In genomic region chr19:36090781-36091180, GRCm38 (mm10) we compare ENCODE assay signal across 9 mouse cellular contexts. TPM values are rescaled to one million over a fixed set of nuclear protein-coding genes. Genes with fewer than 3 reads are reported as not detected.
DNase-seq lines count a peak whose midpoint lies in the region; ATAC-seq and TF ChIP-seq lines count a peak whose summit lies in the region.
"Had no signal": no experiment of that assay in that cellular context is flagged by ENCODE, and none has a peak within 500 bp of the region (broad histone marks: within the 10 kb centered on the region; RNA-seq: fewer than 3 reads in every experiment).

No protein-coding gene starts in this region.

- DNase-seq in heart, adult 2 months, result no peak
- DNase-seq in heart, adult 9 months (ENCODE audit: low spot score in 2 of 2), result no peak
- no peak for DNase-seq in neural tube, embryonic 10.5 days (ENCODE audit: extremely low spot score, low spot score)
- DNase-seq in embryo, embryonic 11 days, result peak; percentile 71
- no peak for DNase-seq in natural killer cell, adult 2 months (ENCODE audit: low spot score in 2 of 2)

- H3K4me3 ChIP-seq in heart, adult 2 months, result no peak overlapping the region
- no peak overlapping the region for H3K4me3 ChIP-seq in neural tube, embryonic 14.5 days (ENCODE audit: low read depth, low read length)
- H3K4me3 ChIP-seq in stomach, embryonic 16.5 days (replicated peaks; ENCODE audit: low read length), result no peak overlapping the region

- TF ChIP-seq CTCF in heart, adult 2 months (IDR thresholded peaks at IDR 0.05), result peak; percentile 78

- H3K9me3 ChIP-seq in neural tube, embryonic 14.5 days (ENCODE audit: control insufficient read depth, low read length), result no peaks in the 10 kb centered on the region
- no peaks in the 10 kb centered on the region for H3K9me3 ChIP-seq in stomach, embryonic 16.5 days (replicated peaks; ENCODE audit: control insufficient read depth, low read length)

- intact Hi-C loops in heart, adult 2 months (cut with DNase I), result loop anchor here (5.0 kb wide), 1 partner anchor 352 kb away; no protein-coding TSS in a partner anchor

- H3K4me2 ChIP-seq in neural tube, embryonic 14.5 days (ENCODE audit: low read depth, low read length), result no peak overlapping the region
- H3K4me2 ChIP-seq in stomach, embryonic 16.5 days (ENCODE audit: low read depth, low read length), result no peak overlapping the region

- TF ChIP-seq POLR2A in heart, adult 2 months (IDR thresholded peaks at IDR 0.05; ENCODE audit: insufficient read depth, low read depth, low read length), result no peak

- 0 out of 2 replicates have a peak, but pooled peaks have one; percentile 34 for ATAC-seq in neural tube, embryonic 14.5 days (ENCODE audit: low read depth)
- ATAC-seq in stomach, embryonic 16.5 days (ENCODE audit: insufficient read depth, low FRiP score), result 0 out of 2 replicates have a peak, but pooled peaks have one; percentile 37
- ATAC-seq in erythroid progenitor cell, adult 5-6 weeks (replicated peaks; ENCODE audit: low FRiP score, poor library complexity, severe bottlenecking), result no peak

- H3K27me3 ChIP-seq in heart, adult 2 months (ENCODE audit: control insufficient read depth, insufficient read depth, low read length), result no peaks in the 10 kb centered on the region
- no peaks in the 10 kb centered on the region for H3K27me3 ChIP-seq in neural tube, embryonic 14.5 days (ENCODE audit: control insufficient read depth, insufficient read depth, low read length)
- H3K27me3 ChIP-seq in stomach, embryonic 16.5 days (ENCODE audit: control insufficient read depth, insufficient read depth, low read length), result no peaks in the 10 kb centered on the region

- H3K79me2 ChIP-seq in heart, adult 2 months (replicated peaks; ENCODE audit: control insufficient read depth, insufficient read depth, low read length), result no peaks in the 10 kb centered on the region

- no peaks in the 10 kb centered on the region for H3K36me3 ChIP-seq in heart, adult 2 months (ENCODE audit: control insufficient read depth, insufficient read depth, low read length)
- H3K36me3 ChIP-seq in neural tube, embryonic 14.5 days (ENCODE audit: control insufficient read depth, insufficient read depth, low read length), result peaks cover 22% of the 10 kb centered on the region
- peaks cover 5% of the 10 kb centered on the region; the same call in 1 of the 2 replicates for H3K36me3 ChIP-seq in stomach, embryonic 16.5 days (ENCODE audit: control insufficient read depth, insufficient read depth, low read length)

- 36% methylated on average over 5 of the region's 5 CpGs for WGBS in heart, adult 2 months
- 52% methylated on average over 5 of the region's 5 CpGs for WGBS in neural tube, embryonic 14.5 days
- 45% methylated on average over 5 of the region's 5 CpGs for WGBS in stomach, embryonic 16.5 days

- H3K9ac ChIP-seq in heart, adult 2 months (ENCODE audit: low read depth, low read length), result no peak overlapping the region
- H3K9ac ChIP-seq in neural tube, embryonic 14.5 days (replicated peaks; ENCODE audit: low read depth, low read length), result no peak overlapping the region
- no peak overlapping the region for H3K9ac ChIP-seq in stomach, embryonic 16.5 days (ENCODE audit: low read length)

- TF ChIP-seq EP300 in heart, adult 2 months (IDR thresholded peaks at IDR 0.05; ENCODE audit: insufficient read depth, low read depth, low read length), result no peak

- no peaks in the 10 kb centered on the region for H3K4me1 ChIP-seq in heart, adult 2 months (ENCODE audit: control insufficient read depth, insufficient read depth, low read length)
- H3K4me1 ChIP-seq in neural tube, embryonic 14.5 days (ENCODE audit: control insufficient read depth, insufficient read depth, low read length), result no peaks in the 10 kb centered on the region
- no peaks in the 10 kb centered on the region for H3K4me1 ChIP-seq in stomach, embryonic 16.5 days (ENCODE audit: control insufficient read depth, insufficient read depth, low read length)

- H3K27ac ChIP-seq in heart, adult 2 months, result no peak overlapping the region
- no peak overlapping the region for H3K27ac ChIP-seq in neural tube, embryonic 14.5 days (ENCODE audit: low read depth, low read length)
- H3K27ac ChIP-seq in stomach, embryonic 16.5 days (ENCODE audit: low read length), result no peak overlapping the region

RNA-seq across cellular contexts. Expression of gene Rpp30, which starts 7.3 kb away (rescaled TPM):
- total RNA-seq in heart, adult 2 months (2021), result 10 to 100 TPM; 11.9 to 12.7 TPM
- 5.3 and 10.2 TPM in 2 replicates for polyA plus RNA-seq in heart, adult 2 months (2012; rRNA removed)
- polyA plus RNA-seq in neural tube, embryonic 14.5 days (2014; fragmentation: Nextera tagmentation; extraction: Ambion mirVana), result 73.8 and 79.2 TPM in 2 replicates
- polyA plus RNA-seq in stomach, embryonic 16.5 days (2015; fragmentation: Nextera tagmentation; extraction: Ambion mirVana), result 47.3 and 58.3 TPM in 2 replicates
- 35.0 and 36.5 TPM in 2 replicates for total RNA-seq in erythroid progenitor cell, adult 5-6 weeks (2015; ENCODE audit: low replicate concordance)
- 9.8 and 14.8 TPM in 2 replicates for total RNA-seq in erythroid progenitor cell, adult 5-6 weeks (2017; ENCODE audit: low replicate concordance)

RNA-seq across cellular contexts. Expression of gene Ankrd1, which starts 29.1 kb away (rescaled TPM):
- total RNA-seq in heart, adult 2 months (2021), result 100 to 1,000 TPM; 383 to 550 TPM
- polyA plus RNA-seq in heart, adult 2 months (2012; rRNA removed), result 316 and 466 TPM in 2 replicates
- polyA plus RNA-seq in neural tube, embryonic 14.5 days (2014; fragmentation: Nextera tagmentation; extraction: Ambion mirVana), result not detected in 2 replicates
- 0.50 TPM in 1 of 2 replicates, not detected in the other for polyA plus RNA-seq in stomach, embryonic 16.5 days (2015; fragmentation: Nextera tagmentation; extraction: Ambion mirVana)
- total RNA-seq in erythroid progenitor cell, adult 5-6 weeks (2015; ENCODE audit: low replicate concordance), result not detected in 2 replicates
- not detected in 2 replicates for total RNA-seq in erythroid progenitor cell, adult 5-6 weeks (2017; ENCODE audit: low replicate concordance)
- total RNA-seq: layer of hippocampus, adult 18-20 months had no signal

RNA-seq across cellular contexts. Expression of gene Htr7, which starts 33.5 kb away (rescaled TPM):
- total RNA-seq in heart, adult 2 months (2021), result under 1 TPM; 0.39 to 0.42 TPM
- 0.41 TPM in 2 replicates for polyA plus RNA-seq in heart, adult 2 months (2012; rRNA removed)
- 15.7 and 25.6 TPM in 2 replicates for polyA plus RNA-seq in neural tube, embryonic 14.5 days (2014; fragmentation: Nextera tagmentation; extraction: Ambion mirVana)
- polyA plus RNA-seq in stomach, embryonic 16.5 days (2015; fragmentation: Nextera tagmentation; extraction: Ambion mirVana), result 0.06 TPM in 1 of 2 replicates, not detected in the other
- total RNA-seq in erythroid progenitor cell, adult 5-6 weeks (2015; ENCODE audit: low replicate concordance), result not detected in 2 replicates
- total RNA-seq in erythroid progenitor cell, adult 5-6 weeks (2017; ENCODE audit: low replicate concordance), result not detected in 2 replicates

Comparison
In these comparisons a context has a peak if more than half of its experiments do, and no peak if none do; other contexts are left out.
1. RNA of gene Ankrd1, which starts 29.1 kb away (polyA plus RNA-seq): 316 to 466 TPM in heart, adult 2 months; 0.50 TPM in stomach, embryonic 16.5 days and not detected in neural tube, embryonic 14.5 days; every median in the first group is over 100 times any median in the second.
2. RNA of gene Htr7, which starts 33.5 kb away (polyA plus RNA-seq): 15.7 to 25.6 TPM in neural tube, embryonic 14.5 days; 0.41 TPM in heart, adult 2 months and 0.06 TPM in stomach, embryonic 16.5 days; every median in the first group is over 10 times any median in the second.